Mouse (Mus musculus): ENCODE measurements around the gene Cx3cr1. TPM values are rescaled to one million over a fixed set of nuclear protein-coding genes. Genes with fewer than 3 reads are reported as not detected.
"Not testable (repeated sequence)": the region's sequence is repeated elsewhere in the genome, so short reads cannot be mapped to it uniquely, and the experiment has no call there.

Cx3cr1 gene
- polyA plus RNA-seq, 1 experiment: 0.04 TPM

- no peak for TF ChIP-seq MYOD1 (IDR thresholded peaks at IDR 0.05; ENCODE audit: control insufficient read depth, insufficient read length, low read depth)
- TF ChIP-seq FOSL1 (IDR thresholded peaks at IDR 0.05; ENCODE audit: insufficient read depth, low read length, poor library complexity, severe bottlenecking): no peak
- TF ChIP-seq MYOG (IDR thresholded peaks at IDR 0.05; ENCODE audit: control insufficient read depth, extremely low read depth, insufficient read length): no peak
- no peak for TF ChIP-seq MAX (IDR thresholded peaks at IDR 0.05)
- TF ChIP-seq CTCF (IDR thresholded peaks at IDR 0.05; ENCODE audit: control insufficient read depth, insufficient read depth, insufficient read length): no peak
- TF ChIP-seq USF1 (IDR thresholded peaks at IDR 0.05; ENCODE audit: low read depth): no peak
- no peak for TF ChIP-seq CEBPB (IDR thresholded peaks at IDR 0.05; ENCODE audit: low read depth)
- Histone ChIP-seq H3K79me3 (ENCODE audit: low read depth) (peaks cover 10% of the 10 kb centered on the region), H3K4me3 (ENCODE audit: insufficient read depth, poor library complexity, severe bottlenecking) (no peak overlapping the region), H3ac (ENCODE audit: control insufficient read depth, insufficient read length, low read depth) (no peak overlapping the region), H3K36me3 (ENCODE audit: control insufficient read depth, insufficient read depth) (no peaks in the 10 kb centered on the region), H3K27me3 (ENCODE audit: control insufficient read depth, insufficient read depth, insufficient read length) (no peaks in the 10 kb centered on the region), H3K79me2 (ENCODE audit: control insufficient read depth, insufficient read depth) (peaks cover 32% of the 10 kb centered on the region)
Measured at GRCm38 (mm10) chr9:120114051-120114788, 44.5 kb upstream of the Cx3cr1 start.

GRCm38 (mm10) chr9:120113456-120113855, 43.8 kb upstream of the Cx3cr1 start:
- no peak for TF ChIP-seq MYOG (IDR thresholded peaks at IDR 0.05; ENCODE audit: control insufficient read depth, extremely low read depth, insufficient read length)
- TF ChIP-seq USF1 (IDR thresholded peaks at IDR 0.05; ENCODE audit: low read depth): no peak
- no peak for TF ChIP-seq FOSL1 (IDR thresholded peaks at IDR 0.05; ENCODE audit: insufficient read depth, low read length, poor library complexity, severe bottlenecking)
- TF ChIP-seq MYOD1 (IDR thresholded peaks at IDR 0.05; ENCODE audit: control insufficient read depth, insufficient read length, low read depth): no peak
- TF ChIP-seq CTCF (IDR thresholded peaks at IDR 0.05; ENCODE audit: control insufficient read depth, insufficient read depth, insufficient read length): no peak
- no peak for TF ChIP-seq MAX (IDR thresholded peaks at IDR 0.05)
- no peak for TF ChIP-seq CEBPB (IDR thresholded peaks at IDR 0.05; ENCODE audit: low read depth)
- Histone ChIP-seq H3ac (ENCODE audit: control insufficient read depth, insufficient read length, low read depth) (no peak overlapping the region), H3K27me3 (ENCODE audit: control insufficient read depth, insufficient read depth, insufficient read length) (no peaks in the 10 kb centered on the region), H3K79me3 (ENCODE audit: low read depth) (peaks cover 10% of the 10 kb centered on the region), H3K4me3 (ENCODE audit: insufficient read depth, poor library complexity, severe bottlenecking) (no peak overlapping the region), H3K36me3 (ENCODE audit: control insufficient read depth, insufficient read depth) (no peaks in the 10 kb centered on the region), H3K79me2 (ENCODE audit: control insufficient read depth, insufficient read depth) (peaks cover 32% of the 10 kb centered on the region)

- Histone ChIP-seq H3K79me3 (ENCODE audit: low read depth) (peaks cover 10% of the 10 kb centered on the region), H3ac (ENCODE audit: control insufficient read depth, insufficient read length, low read depth) (no peak overlapping the region), H3K27me3 (ENCODE audit: control insufficient read depth, insufficient read depth, insufficient read length) (no peaks in the 10 kb centered on the region), H3K79me2 (ENCODE audit: control insufficient read depth, insufficient read depth) (peaks cover 32% of the 10 kb centered on the region), H3K36me3 (ENCODE audit: control insufficient read depth, insufficient read depth) (no peaks in the 10 kb centered on the region), H3K4me3 (ENCODE audit: insufficient read depth, poor library complexity, severe bottlenecking) (no peak overlapping the region)
- TF ChIP-seq MAX (IDR thresholded peaks at IDR 0.05) (no peak), FOSL1 (IDR thresholded peaks at IDR 0.05; ENCODE audit: insufficient read depth, low read length, poor library complexity, severe bottlenecking) (no peak), USF1 (IDR thresholded peaks at IDR 0.05; ENCODE audit: low read depth) (no peak), MYOD1 (IDR thresholded peaks at IDR 0.05; ENCODE audit: control insufficient read depth, insufficient read length, low read depth) (no peak), CTCF (IDR thresholded peaks at IDR 0.05; ENCODE audit: control insufficient read depth, insufficient read depth, insufficient read length) (no peak), MYOG (IDR thresholded peaks at IDR 0.05; ENCODE audit: control insufficient read depth, extremely low read depth, insufficient read length) (no peak), CEBPB (IDR thresholded peaks at IDR 0.05; ENCODE audit: low read depth) (no peak)
Measured at GRCm38 (mm10) chr9:120112472-120112871, 42.8 kb upstream of the Cx3cr1 start.

GRCm38 (mm10) chr9:120111156-120111945, 41.7 kb upstream of the Cx3cr1 start:
- Histone ChIP-seq H3K79me3 (ENCODE audit: low read depth) (peaks cover 10% of the 10 kb centered on the region), H3K79me2 (ENCODE audit: control insufficient read depth, insufficient read depth) (peaks cover 32% of the 10 kb centered on the region), H3K36me3 (ENCODE audit: control insufficient read depth, insufficient read depth) (no peaks in the 10 kb centered on the region), H3ac (ENCODE audit: control insufficient read depth, insufficient read length, low read depth) (no peak overlapping the region), H3K4me3 (ENCODE audit: insufficient read depth, poor library complexity, severe bottlenecking) (peak overlapping the region; percentile 61), H3K27me3 (ENCODE audit: control insufficient read depth, insufficient read depth, insufficient read length) (no peaks in the 10 kb centered on the region)
- no peak for TF ChIP-seq MYOG (IDR thresholded peaks at IDR 0.05; ENCODE audit: control insufficient read depth, extremely low read depth, insufficient read length)
- TF ChIP-seq CTCF (IDR thresholded peaks at IDR 0.05; ENCODE audit: control insufficient read depth, insufficient read depth, insufficient read length): no peak
- no peak for TF ChIP-seq CEBPB (IDR thresholded peaks at IDR 0.05; ENCODE audit: low read depth)
- no peak for TF ChIP-seq MAX (IDR thresholded peaks at IDR 0.05)
- TF ChIP-seq FOSL1 (IDR thresholded peaks at IDR 0.05; ENCODE audit: insufficient read depth, low read length, poor library complexity, severe bottlenecking): no peak

- Histone ChIP-seq H3K27me3 (ENCODE audit: control insufficient read depth, insufficient read depth, insufficient read length) (no peaks in the 10 kb centered on the region), H3K79me2 (ENCODE audit: control insufficient read depth, insufficient read depth) (peaks cover 32% of the 10 kb centered on the region), H3K36me3 (ENCODE audit: control insufficient read depth, insufficient read depth) (no peaks in the 10 kb centered on the region), H3K4me3 (ENCODE audit: insufficient read depth, poor library complexity, severe bottlenecking) (peak within 1 kb of the TSS; percentile 61), H3ac (ENCODE audit: control insufficient read depth, insufficient read length, low read depth) (peak within 1 kb of the TSS; percentile 64), H3K79me3 (ENCODE audit: low read depth) (peaks cover 10% of the 10 kb centered on the region)
- TF ChIP-seq MAX (IDR thresholded peaks at IDR 0.05) (no peak), CTCF (IDR thresholded peaks at IDR 0.05; ENCODE audit: control insufficient read depth, insufficient read depth, insufficient read length) (peak; percentile 56)
Measured at GRCm38 (mm10) chr9:120110211-120111018, 40.7 kb upstream of the Cx3cr1 start, which contains the start of gene Slc25a38. Slc25a38 (plus strand) TSS chr9:120110374.

GRCm38 (mm10) chr9:120108953-120109352, 39.3 kb upstream of the Cx3cr1 start:
- H3K79me3 ChIP-seq (ENCODE audit: low read depth); H3K36me3 ChIP-seq (ENCODE audit: control insufficient read depth, insufficient read depth); H3K27me3 ChIP-seq (ENCODE audit: control insufficient read depth, insufficient read depth, insufficient read length); H3K4me3 ChIP-seq (ENCODE audit: insufficient read depth, poor library complexity, severe bottlenecking); H3ac ChIP-seq (ENCODE audit: control insufficient read depth, insufficient read length, low read depth): not testable (repeated sequence)
- peaks cover 28% of the 10 kb centered on the region for H3K79me2 ChIP-seq (ENCODE audit: control insufficient read depth, insufficient read depth)
